Mouse (Mus musculus) E14TG2a.4 (cell line): Measurements from ENCODE around the gene Slc8b1.

Source experiments
- CTCF ChIP-seq: conservative IDR thresholded peaks from 2 replicates; pipeline ENCODE4 v1.5.1; 2014; ENCODE audit warnings: low read length
- NANOG ChIP-seq: IDR thresholded peaks from 2 replicates; pipeline ENCODE4 v1.6.1; 2014; ENCODE audit warnings: borderline replicate concordance, low read length, mixed read lengths
- POU5F1 ChIP-seq: IDR thresholded peaks from 2 replicates; pipeline ENCODE4 v1.6.1; 2014; ENCODE audit warnings: low read length, borderline replicate concordance

DNA sequence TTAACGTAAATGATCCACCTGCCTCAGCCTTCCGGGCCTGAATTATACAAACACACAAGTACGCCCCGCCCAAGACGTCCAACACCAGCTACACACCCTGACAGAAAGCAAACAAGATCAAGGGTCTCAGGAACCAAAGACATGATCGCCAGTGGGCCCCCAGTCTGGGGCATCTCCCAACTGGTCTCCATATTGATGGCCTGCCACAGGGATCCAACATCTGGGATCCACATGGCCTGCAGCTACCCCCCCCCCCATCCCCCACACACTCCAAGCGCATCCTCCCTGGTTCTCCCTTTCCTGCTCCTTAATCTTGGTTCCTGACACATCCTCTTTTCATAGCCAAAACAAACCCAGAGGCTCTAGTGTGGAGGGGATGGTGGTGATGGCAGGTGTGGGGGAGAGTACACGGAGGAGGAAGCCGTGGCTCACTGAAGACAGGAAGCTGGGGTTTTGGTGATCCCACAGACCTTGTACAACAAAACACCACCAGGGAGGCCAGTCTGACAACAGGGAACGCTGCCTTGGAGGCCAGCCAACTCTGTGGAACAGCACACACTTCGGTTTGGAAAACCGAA is 67.6 kb downstream of the Slc8b1 start:
- TF ChIP-seq CTCF (no peak), NANOG (no peak), POU5F1 (no peak)
